In genomic region chr9:76252109-76252508, GRCm38 (mm10) we compare ENCODE assay signal across 39 mouse cellular contexts. TPM values are rescaled to one million over a fixed set of nuclear protein-coding genes. Genes with fewer than 3 reads are reported as not detected.
"Had no signal": no experiment of that assay in that cellular context is flagged by ENCODE, and none has a peak within 500 bp of the region (broad histone marks: within the 10 kb centered on the region; RNA-seq: fewer than 3 reads in every experiment).

No protein-coding gene starts in this region.

- H3K36me3 ChIP-seq: embryonic facial prominence, embryonic 10.5 days; embryonic facial prominence, embryonic 12.5 days; embryonic facial prominence, embryonic 13.5 days; embryonic facial prominence, embryonic 15.5 days; forebrain, embryonic 10.5 days; forebrain, embryonic 12.5 days; forebrain, embryonic 15.5 days had no signal

- ATAC-seq: forebrain, embryonic 13.5 days; forebrain, embryonic 14.5 days; forebrain, embryonic 15.5 days; forebrain, embryonic 16.5 days; forebrain, postnatal 0 days had no signal

- H3K27me3 ChIP-seq: embryonic facial prominence, embryonic 12.5 days; embryonic facial prominence, embryonic 13.5 days; embryonic facial prominence, embryonic 15.5 days; forebrain, embryonic 12.5 days; forebrain, embryonic 13.5 days; forebrain, embryonic 15.5 days had no signal

- H3K4me2 ChIP-seq: embryonic facial prominence, embryonic 12.5 days; embryonic facial prominence, embryonic 13.5 days; embryonic facial prominence, embryonic 15.5 days; forebrain, embryonic 12.5 days; forebrain, embryonic 13.5 days; forebrain, embryonic 15.5 days had no signal

- H3K9me3 ChIP-seq: embryonic facial prominence, embryonic 10.5 days; embryonic facial prominence, embryonic 12.5 days; embryonic facial prominence, embryonic 13.5 days; embryonic facial prominence, embryonic 15.5 days; forebrain, embryonic 10.5 days; forebrain, embryonic 12.5 days; forebrain, embryonic 13.5 days; forebrain, embryonic 15.5 days had no signal

- H3K9ac ChIP-seq: embryonic facial prominence, embryonic 12.5 days; embryonic facial prominence, embryonic 13.5 days; embryonic facial prominence, embryonic 15.5 days; forebrain, embryonic 12.5 days; forebrain, embryonic 13.5 days; forebrain, embryonic 15.5 days; forebrain, postnatal 0 days had no signal

- DNase-seq: cerebellum, adult 8-10 months; cerebellum, adult 9-10 months; cerebellum, adult 9-11 months; cerebellum, postnatal 10 days; cerebellum, postnatal 14 days; cerebellum, postnatal 25 days; cerebellum, postnatal 36 days; embryo, embryonic 11 days; forebrain, postnatal 0 days; gastrocnemius, adult 2 months; gastrocnemius, postnatal 10 days; gastrocnemius, postnatal 14 days; gastrocnemius, postnatal 25 days; gastrocnemius, postnatal 36 days; heart, adult 18-20 months; heart, adult 2 months had no signal

- H3K4me1 ChIP-seq: embryonic facial prominence, embryonic 10.5 days; embryonic facial prominence, embryonic 12.5 days; embryonic facial prominence, embryonic 13.5 days; embryonic facial prominence, embryonic 15.5 days; forebrain, embryonic 10.5 days; forebrain, embryonic 12.5 days; forebrain, embryonic 13.5 days; forebrain, embryonic 15.5 days had no signal

- H3K27ac ChIP-seq: embryonic facial prominence, embryonic 10.5 days; embryonic facial prominence, embryonic 12.5 days; embryonic facial prominence, embryonic 13.5 days; embryonic facial prominence, embryonic 15.5 days; forebrain, embryonic 10.5 days; forebrain, embryonic 12.5 days; forebrain, embryonic 13.5 days; forebrain, embryonic 15.5 days; gastrocnemius, adult 2 months; heart, adult 2 months had no signal

- H3K4me3 ChIP-seq: embryonic facial prominence, embryonic 10.5 days; embryonic facial prominence, embryonic 12.5 days; embryonic facial prominence, embryonic 13.5 days; embryonic facial prominence, embryonic 15.5 days; erythroblast, embryonic 14.5 days; forebrain, embryonic 10.5 days; forebrain, embryonic 12.5 days; forebrain, embryonic 13.5 days; forebrain, embryonic 15.5 days; gastrocnemius, adult 2 months; heart, adult 2 months had no signal

RNA-seq across cellular contexts. Expression of gene Gfral, which starts 38.7 kb away (rescaled TPM):
- total RNA-seq: common myeloid progenitor, adult 5-6 weeks; forebrain, postnatal 0 days; gastrocnemius, adult 18-20 months; gastrocnemius, adult 2 months; gastrocnemius, adult 8-10 months; gastrocnemius, postnatal 10 days; gastrocnemius, postnatal 14 days; gastrocnemius, postnatal 25 days; gastrocnemius, postnatal 36 days; gastrocnemius, postnatal 4 days; granulocyte monocyte progenitor cell, adult 5-6 weeks; heart, adult 18-20 months; heart, adult 2 months; heart, adult 8-10 months had no signal
- polyA plus RNA-seq: cortical plate, adult 2 months; embryonic facial prominence, embryonic 10.5 days; embryonic facial prominence, embryonic 11.5 days; embryonic facial prominence, embryonic 12.5 days; embryonic facial prominence, embryonic 14.5 days; embryonic facial prominence, embryonic 15.5 days; erythroblast, embryonic 14.5 days; forebrain, embryonic 10.5 days; forebrain, embryonic 11.5 days; forebrain, embryonic 12.5 days; forebrain, embryonic 13.5 days; forebrain, embryonic 14.5 days; forebrain, embryonic 15.5 days; forebrain, embryonic 16.5 days; forebrain, postnatal 0 days; frontal cortex, adult 2 months; gonadal fat pad, adult 2 months; heart, adult 2 months had no signal
